Mouse (Mus musculus) forebrain, embryonic 14.5 days (tissue): ENCODE data around the gene Snrpf. TPM values are rescaled to one million over a fixed set of nuclear protein-coding genes. Genes with fewer than 3 reads are reported as not detected.
A peak's percentile ranks its signal among the peaks of the same experiment; 100 is the strongest.

ENCODE experiments used
- ATAC-seq: fragments of 200-750 bp; cut with Nextera tagmentation; 2 replicates; pipeline ENCODE4 v1.8.0; 2017; ENCODE audit warnings: mild to moderate bottlenecking, moderate library complexity
- DNase-seq: peaks from one replicate; pipeline ENCODE4 v3.0.0-alpha.2; 2015; ENCODE audit warnings: low spot score
- H3K27ac ChIP-seq: fragments of 300-500 bp; sonication (generic); 2 replicates; pipeline ENCODE4 v1.5.1; 2014; ENCODE audit warnings: low read depth, mild to moderate bottlenecking, control low read depth, low read length, moderate library complexity
- H3K27me3 ChIP-seq: fragments of 300-500 bp; sonication (generic); replicated peaks from 2 replicates; pipeline ENCODE4 v1.6.1; 2014; ENCODE audit warnings: low read length, control low read depth, mixed read lengths; ENCODE audit not compliant: control insufficient read depth, insufficient read depth
- H3K36me3 ChIP-seq: fragments of 300-500 bp; sonication (generic); 2 replicates; pipeline ENCODE4 v1.6.1; 2014; ENCODE audit warnings: low read length, control low read depth; ENCODE audit not compliant: control insufficient read depth, insufficient read depth
- H3K4me1 ChIP-seq: fragments of 300-500 bp; sonication (generic); 2 replicates; pipeline ENCODE4 v1.6.1; 2014; ENCODE audit warnings: antibody characterized with exemption, low read length, control low read depth; ENCODE audit not compliant: control insufficient read depth, insufficient read depth
- H3K4me2 ChIP-seq: fragments of 300-500 bp; sonication (generic); 2 replicates; pipeline ENCODE4 v1.6.1; 2014; ENCODE audit warnings: mild to moderate bottlenecking, control low read depth, low read length
- H3K4me3 ChIP-seq: fragments of 300-500 bp; sonication (generic); 2 replicates; pipeline ENCODE4 v1.5.1; 2014; ENCODE audit warnings: low read depth, low read length, control low read depth
- H3K9ac ChIP-seq: fragments of 300-500 bp; sonication (generic); 2 replicates; pipeline ENCODE4 v1.6.1; 2014; ENCODE audit warnings: mild to moderate bottlenecking, low read length, control low read depth, moderate library complexity
- H3K9me3 ChIP-seq: fragments of 300-500 bp; sonication (generic); replicated peaks from 2 replicates; pipeline ENCODE4 v1.6.1; 2016; ENCODE audit warnings: low read length, control low read depth, mixed read lengths; ENCODE audit not compliant: control insufficient read depth
- WGBS: fragments of 180-500 bp; shearing (Covaris S2); extraction: QIAGEN DNeasy Blood & Tissue Kit; methylation state at CpG from one replicate; pipeline ENCODE4 v1.1.7; 2014; 5-methylcytosine and 5-hydroxymethylcytosine counted together
- polyA plus RNA-seq: library from polyadenylated mRNA; unstranded; fragments of >200 nt; fragmentation: Nextera tagmentation; extraction: Ambion mirVana; gene quantifications from 2 replicates; pipeline ENCODE4 v1.2.1, GENCODE M21; 2014

Snrpf gene
- 103 and 123 TPM in 2 replicates for polyA plus RNA-seq

DNA sequence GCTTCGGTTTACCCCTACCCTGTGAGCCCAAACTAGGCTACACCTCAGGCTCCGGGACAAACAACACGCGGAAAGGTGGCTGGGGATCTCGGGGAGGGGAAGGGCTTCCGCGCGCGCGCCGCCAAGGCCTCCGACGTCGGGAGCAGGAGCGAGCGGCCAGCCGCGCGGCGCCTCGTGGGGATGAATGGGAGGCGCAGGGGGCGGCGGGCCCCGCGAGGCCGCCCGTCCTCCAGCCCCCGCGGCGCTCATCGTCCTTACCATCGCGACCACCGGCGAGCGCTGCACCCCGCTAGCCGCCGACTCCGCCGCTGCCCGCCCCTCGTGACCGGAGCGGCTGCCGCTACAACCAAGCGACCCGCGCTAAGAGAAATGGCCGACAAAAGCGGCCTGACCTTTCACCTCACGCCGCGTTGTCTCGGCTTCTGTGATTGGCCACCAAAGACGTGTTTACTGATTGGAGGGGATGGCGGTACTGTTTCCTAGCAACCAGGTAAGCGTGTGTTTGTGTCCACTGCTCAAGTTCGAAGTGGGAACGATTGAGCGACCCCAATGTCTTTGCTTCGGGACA is at the start of gene Snrpf:
Snrpf (minus strand) TSS at position 426 of the 568 bp plus-strand sequence.
- Histone ChIP-seq H3K4me3 (peak within 1 kb of the TSS; percentile 81), H3K36me3 (peaks cover 26% of the 10 kb centered on the region), H3K27me3 (no peaks in the 10 kb centered on the region), H3K4me1 (peaks cover 12% of the 10 kb centered on the region; the same call in 1 of the 2 replicates), H3K9me3 (no peaks in the 10 kb centered on the region), H3K27ac (peak within 1 kb of the TSS; percentile 72), H3K9ac (peak within 1 kb of the TSS; percentile 90), H3K4me2 (peak within 1 kb of the TSS; percentile 93)
- ATAC-seq (peak; percentile 91), DNase-seq (peak; percentile 96)
- under 1% methylated on average over 62 of the region's 63 CpGs for WGBS

DNA sequence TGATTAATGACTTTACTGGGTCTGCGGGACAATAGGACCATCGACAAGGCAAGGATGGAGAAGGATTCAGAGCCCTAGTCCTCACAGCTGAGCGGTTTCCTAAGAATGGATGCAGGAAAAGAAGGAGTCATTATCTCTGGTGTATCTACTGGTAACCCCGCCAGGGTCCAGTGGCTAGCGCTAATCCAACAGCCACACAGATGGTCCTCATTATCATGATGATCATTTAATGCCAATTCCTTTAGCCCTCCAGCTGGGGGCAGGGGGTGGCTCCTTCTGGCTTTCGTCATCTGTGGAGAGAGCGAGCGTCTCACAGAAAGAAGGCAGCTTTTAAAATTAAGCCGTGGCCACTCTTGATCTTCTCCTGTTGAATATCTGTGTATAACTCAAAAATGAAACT is 46.4 kb upstream of the Snrpf start:
- Histone ChIP-seq H3K4me2 (no peak overlapping the region), H3K36me3 (no peaks in the 10 kb centered on the region), H3K27me3 (0 out of 2 replicates have a peak, but pooled peaks cover 2% of the 10 kb centered on the region), H3K9ac (no peak overlapping the region), H3K27ac (no peak overlapping the region), H3K4me1 (peaks cover 2% of the 10 kb centered on the region; the same call in 1 of the 2 replicates), H3K4me3 (no peak overlapping the region), H3K9me3 (no peaks in the 10 kb centered on the region)
- peak; percentile 41 for DNase-seq
- 39% methylated on average over 9 of the region's 9 CpGs for WGBS
- no peak; the same call in 1 of the 2 replicates for ATAC-seq

DNA sequence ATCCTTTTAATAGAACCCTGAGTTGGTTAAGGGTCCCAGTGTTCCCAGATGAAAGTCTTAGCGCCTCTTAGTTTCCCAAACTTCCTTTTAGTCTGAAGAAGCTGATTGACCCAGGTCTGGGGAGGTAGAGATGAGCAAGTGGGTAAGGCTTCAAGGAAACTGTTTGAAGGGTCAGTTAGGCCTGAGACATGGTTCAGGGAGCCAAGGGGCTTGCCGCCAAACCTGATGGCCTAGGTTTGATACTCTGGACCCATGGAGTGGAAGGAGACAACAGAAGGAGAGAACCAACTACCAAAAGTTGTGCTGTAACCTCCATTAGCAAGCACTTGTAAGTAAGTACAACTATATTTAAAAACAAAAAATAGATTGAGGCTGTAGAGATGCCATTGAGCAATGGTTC is 44.5 kb upstream of the Snrpf start:
- 0 out of 2 replicates have a peak, but pooled peaks cover 2% of the 10 kb centered on the region for H3K27me3 ChIP-seq
- ATAC-seq (no peak), DNase-seq (no peak)
- 97% methylated on average over 2 of the region's 2 CpGs for WGBS
- H3K4me3 ChIP-seq, result no peak overlapping the region
- H3K27ac ChIP-seq, result no peak overlapping the region
- no peak overlapping the region for H3K4me2 ChIP-seq
- no peaks in the 10 kb centered on the region for H3K36me3 ChIP-seq
- no peak overlapping the region for H3K9ac ChIP-seq
- H3K9me3 ChIP-seq, result no peaks in the 10 kb centered on the region
- H3K4me1 ChIP-seq, result no peaks in the 10 kb centered on the region

DNA sequence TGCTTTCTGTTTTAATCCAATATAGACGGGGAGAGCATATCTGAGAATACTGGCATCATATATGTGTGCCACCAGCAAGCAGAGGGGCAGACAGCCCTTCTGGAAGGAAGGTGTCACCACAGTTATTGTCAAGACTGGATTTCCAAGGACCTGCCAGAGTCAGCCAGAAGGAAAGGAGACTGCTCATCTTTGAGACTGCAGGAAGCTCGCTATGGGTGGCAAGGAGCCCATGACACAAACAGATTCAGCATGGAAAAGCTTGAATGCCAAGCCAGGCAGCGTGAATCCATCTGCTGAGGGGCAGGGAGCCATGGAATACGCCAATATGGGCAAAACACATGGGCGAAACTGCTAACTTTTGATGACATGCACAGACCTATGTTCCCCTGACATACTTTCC is 44.1 kb upstream of the Snrpf start:
- no peak overlapping the region for H3K9ac ChIP-seq
- 64% methylated on average over 5 of the region's 5 CpGs for WGBS
- H3K4me1 ChIP-seq, result no peaks in the 10 kb centered on the region
- DNase-seq (peak; percentile 81), ATAC-seq (peak; percentile 72; the same call in 1 of the 2 replicates)
- no peak overlapping the region for H3K4me2 ChIP-seq
- 0 out of 2 replicates have a peak, but pooled peaks cover 1% of the 10 kb centered on the region for H3K27me3 ChIP-seq
- H3K36me3 ChIP-seq, result no peaks in the 10 kb centered on the region
- no peaks in the 10 kb centered on the region for H3K9me3 ChIP-seq
- no peak overlapping the region for H3K27ac ChIP-seq
- no peak overlapping the region for H3K4me3 ChIP-seq

DNA sequence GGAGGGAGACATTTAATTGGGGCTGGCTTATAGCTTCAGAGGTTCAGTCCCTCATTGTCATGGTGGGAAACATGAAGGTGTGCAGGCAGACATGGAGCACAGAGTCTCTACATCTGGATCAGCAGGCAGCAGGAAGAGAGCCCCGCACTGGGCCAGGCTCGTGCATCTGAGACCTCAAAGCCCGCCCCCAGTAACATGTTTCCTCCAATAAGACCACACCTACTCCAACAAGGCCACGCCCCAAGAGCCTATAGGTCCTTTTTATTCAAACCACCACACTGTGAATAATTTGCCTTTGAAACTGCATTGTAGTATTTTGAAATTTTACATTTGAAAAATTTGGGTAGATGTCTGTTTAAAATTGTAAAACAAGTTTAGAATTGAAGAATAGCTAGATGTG is 42.6 kb upstream of the Snrpf start:
- WGBS, result 70% methylated on average over 4 of the region's 4 CpGs
- H3K9me3 ChIP-seq, result no peaks in the 10 kb centered on the region
- no peaks in the 10 kb centered on the region for H3K27me3 ChIP-seq
- H3K36me3 ChIP-seq, result no peaks in the 10 kb centered on the region
- H3K4me3 ChIP-seq, result no peak overlapping the region
- no peaks in the 10 kb centered on the region for H3K4me1 ChIP-seq
- no peak overlapping the region for H3K4me2 ChIP-seq
- DNase-seq, result no peak
- no peak for ATAC-seq
- H3K27ac ChIP-seq, result no peak overlapping the region
- no peak overlapping the region for H3K9ac ChIP-seq

DNA sequence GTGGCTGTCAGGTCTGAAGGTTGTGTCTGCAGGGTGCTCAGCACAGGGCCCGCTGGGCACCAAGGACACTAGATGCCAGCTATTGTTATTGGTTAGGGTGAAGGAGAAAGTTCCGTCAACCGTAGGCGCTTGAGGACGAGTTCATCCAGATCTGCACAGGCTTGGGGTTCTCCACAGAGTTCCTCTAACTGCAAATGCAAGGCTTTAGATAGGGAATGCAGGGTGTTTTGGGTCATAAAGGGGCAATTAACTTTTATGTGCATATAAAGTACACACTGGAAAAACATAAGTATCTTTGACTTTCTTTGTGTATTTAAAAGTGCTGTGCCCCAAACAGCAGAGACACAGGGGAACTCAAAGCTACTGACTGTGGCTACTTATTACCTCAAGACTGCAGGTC is 40.8 kb upstream of the Snrpf start:
- Histone ChIP-seq H3K4me1 (no peaks in the 10 kb centered on the region), H3K27ac (no peak overlapping the region), H3K9ac (no peak overlapping the region), H3K4me2 (no peak overlapping the region), H3K9me3 (no peaks in the 10 kb centered on the region), H3K4me3 (no peak overlapping the region), H3K36me3 (no peaks in the 10 kb centered on the region), H3K27me3 (no peaks in the 10 kb centered on the region)
- no peak for ATAC-seq
- 90% methylated on average over 5 of the region's 5 CpGs for WGBS
- no peak for DNase-seq

DNA sequence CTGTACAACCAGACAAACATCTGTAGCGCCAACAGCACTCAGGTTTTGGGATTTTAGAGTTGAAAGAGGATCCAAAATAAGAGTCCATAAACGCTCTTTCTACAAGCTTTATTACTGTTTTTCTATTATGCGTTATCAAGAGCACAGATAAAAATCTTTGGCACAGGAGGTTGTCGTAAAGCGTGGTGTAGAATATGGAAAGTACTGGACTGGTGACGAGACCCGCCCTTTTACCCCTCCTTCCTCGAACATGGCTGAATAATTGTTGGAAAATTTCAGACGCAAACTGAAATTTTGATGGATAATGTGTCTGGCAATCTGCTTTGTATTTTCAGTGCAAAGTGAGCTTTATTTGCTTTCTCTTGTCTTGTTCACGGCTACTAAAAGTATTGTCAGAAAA is 34.6 kb upstream of the Snrpf start:
- DNase-seq (no peak), ATAC-seq (no peak)
- H3K9ac ChIP-seq, result no peak overlapping the region
- WGBS, result 89% methylated on average over 10 of the region's 10 CpGs
- H3K9me3 ChIP-seq, result no peaks in the 10 kb centered on the region
- H3K27me3 ChIP-seq, result no peaks in the 10 kb centered on the region
- no peak overlapping the region for H3K27ac ChIP-seq
- no peak overlapping the region for H3K4me2 ChIP-seq
- no peaks in the 10 kb centered on the region for H3K36me3 ChIP-seq
- H3K4me1 ChIP-seq, result no peaks in the 10 kb centered on the region
- no peak overlapping the region for H3K4me3 ChIP-seq

DNA sequence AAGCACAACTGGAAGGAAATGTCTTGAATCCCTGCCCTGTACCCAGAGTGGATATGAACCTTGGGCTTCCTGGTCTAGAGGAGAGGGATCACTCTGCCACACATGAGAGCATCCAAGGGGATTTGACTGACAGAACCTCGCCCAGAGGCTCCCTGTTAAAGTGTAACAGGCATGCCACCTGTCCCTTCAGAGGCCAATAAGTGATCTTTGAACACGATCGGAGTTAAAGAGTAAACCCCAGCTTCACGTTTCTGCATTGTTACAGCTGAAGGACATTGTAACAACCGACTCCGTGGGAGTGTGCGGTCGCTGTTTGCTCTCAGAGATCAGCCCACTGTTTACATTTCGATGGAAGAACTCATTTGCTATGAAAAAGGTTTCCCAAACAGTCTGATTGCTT is 34.2 kb upstream of the Snrpf start:
- DNase-seq, result no peak
- H3K27me3 ChIP-seq, result no peaks in the 10 kb centered on the region
- no peak overlapping the region for H3K4me2 ChIP-seq
- no peaks in the 10 kb centered on the region for H3K9me3 ChIP-seq
- H3K36me3 ChIP-seq, result no peaks in the 10 kb centered on the region
- H3K4me3 ChIP-seq, result no peak overlapping the region
- H3K9ac ChIP-seq, result no peak overlapping the region
- no peak for ATAC-seq
- WGBS, result 78% methylated on average over 9 of the region's 9 CpGs
- no peaks in the 10 kb centered on the region for H3K4me1 ChIP-seq
- no peak overlapping the region for H3K27ac ChIP-seq

DNA sequence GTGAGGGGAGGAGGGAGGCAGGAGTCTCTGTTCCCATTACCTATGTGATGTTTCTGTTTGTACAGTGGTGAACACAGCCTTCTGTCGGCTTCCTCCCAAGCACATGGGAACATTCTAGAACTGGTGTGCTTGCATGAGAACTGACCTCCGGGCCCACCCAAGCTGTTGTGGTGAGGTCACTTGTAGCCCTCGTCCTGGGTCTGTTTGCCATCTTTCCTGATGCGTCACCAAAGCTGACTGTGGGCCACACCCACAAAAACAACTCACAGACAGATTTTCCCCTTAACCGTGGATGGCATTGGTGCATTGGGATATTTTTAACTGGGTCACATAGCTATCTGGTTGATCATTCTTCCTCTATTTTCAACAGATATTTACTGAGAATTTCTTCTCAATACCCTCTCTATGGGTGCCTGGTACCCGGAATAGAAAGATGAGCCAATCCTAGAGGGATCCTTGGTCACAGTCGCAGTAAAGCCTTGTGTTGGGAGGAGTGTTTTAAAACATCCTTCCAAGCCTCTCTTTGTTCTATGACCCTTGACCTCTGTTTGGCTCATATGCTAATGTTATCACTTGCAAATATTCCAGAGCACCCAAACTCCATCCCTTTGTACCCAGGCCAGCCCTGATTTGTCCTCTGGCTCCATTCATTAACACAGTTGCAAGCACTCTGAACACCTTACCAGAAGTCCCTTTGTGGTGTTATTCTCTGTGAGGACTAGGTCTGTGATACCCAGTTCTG is 31.1 kb upstream of the Snrpf start:
- H3K9me3 ChIP-seq, result no peaks in the 10 kb centered on the region

More for the DNA sequence above, 31.1 kb upstream of the Snrpf start:
- no peak for DNase-seq
- no peaks in the 10 kb centered on the region for H3K4me1 ChIP-seq
- no peaks in the 10 kb centered on the region for H3K36me3 ChIP-seq
- no peak overlapping the region for H3K4me3 ChIP-seq
- 76% methylated on average over 7 of the region's 7 CpGs for WGBS
- H3K27me3 ChIP-seq, result no peaks in the 10 kb centered on the region
- H3K27ac ChIP-seq, result no peak overlapping the region
- no peak for ATAC-seq
- H3K9ac ChIP-seq, result no peak overlapping the region
- H3K4me2 ChIP-seq, result no peak overlapping the region
